Mouse (Mus musculus): Measurements from ENCODE around the gene Klhdc9. TPM values are rescaled to one million over a fixed set of nuclear protein-coding genes. Genes with fewer than 3 reads are reported as not detected.

The Klhdc9 gene
- polyA plus RNA-seq, 1 experiment from 2014 or later, result 2.8 TPM

DNA sequence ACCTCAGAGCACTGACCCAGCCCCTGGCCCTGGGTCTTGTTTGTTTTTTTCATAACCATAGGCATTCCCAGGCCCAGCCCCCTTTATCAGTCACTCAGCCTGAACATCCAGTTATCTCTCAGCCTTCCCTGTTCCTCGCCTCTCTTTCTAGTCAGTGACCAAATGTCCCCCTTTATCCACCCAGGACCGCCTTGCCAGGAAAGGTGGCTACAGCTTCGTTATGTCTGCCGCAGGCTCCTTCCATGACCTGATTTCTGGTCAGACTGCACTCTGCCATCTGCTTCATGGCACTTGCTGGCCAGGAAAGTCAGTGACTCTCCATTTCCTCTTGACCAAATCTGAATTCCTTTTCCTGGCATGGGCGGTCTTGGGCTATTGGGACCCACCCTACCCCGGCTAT lies 17.7 kb upstream of the Klhdc9 start:
- H3K4me3 ChIP-seq, result no peak overlapping the region
- no peak for ATAC-seq (ENCODE audit: low FRiP score)
- 90% methylated on average over 6 of the region's 6 CpGs for WGBS

DNA sequence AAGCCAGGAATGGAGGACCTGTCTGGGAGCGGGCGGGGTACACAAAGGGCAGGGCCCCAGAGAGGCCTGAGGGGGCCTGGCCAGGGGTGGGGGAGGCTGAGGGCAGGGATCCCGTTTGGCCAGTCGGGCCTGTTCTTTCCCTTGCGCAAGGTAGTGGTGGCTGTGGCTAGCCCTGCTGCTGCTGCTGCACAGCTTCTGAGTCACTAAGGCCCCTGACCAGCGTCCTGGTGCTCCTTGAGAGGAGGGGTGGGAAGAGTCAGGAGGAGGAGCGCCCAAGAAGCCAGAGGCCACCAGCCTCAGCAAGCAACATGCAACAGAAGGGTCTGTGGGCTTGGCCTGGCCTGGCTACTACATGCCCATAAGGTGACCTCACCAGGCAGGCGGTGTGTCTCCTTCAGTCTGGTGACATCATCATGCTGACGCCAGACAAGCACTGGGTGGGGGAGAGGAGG lies 15.1 kb upstream of the Klhdc9 start:
- H3K27ac ChIP-seq, result no peak overlapping the region
- no peak overlapping the region for H3K9ac ChIP-seq
- H3K4me3 ChIP-seq, result no peak overlapping the region
- no peaks in the 10 kb centered on the region for H3K9me3 ChIP-seq
- ATAC-seq (ENCODE audit: low FRiP score), result no peak
- H3K27me3 ChIP-seq, result 0 out of 2 replicates have a peak, but pooled peaks cover 27% of the 10 kb centered on the region
- H3K36me3 ChIP-seq, result no peaks in the 10 kb centered on the region
- H3K4me2 ChIP-seq, result no peak overlapping the region
- WGBS, result 58% methylated on average over 9 of the region's 9 CpGs
- H3K4me1 ChIP-seq (replicated peaks), result peaks cover 12% of the 10 kb centered on the region

More for the DNA sequence above, 17.7 kb upstream of the Klhdc9 start:
- Histone ChIP-seq H3K27me3 (peaks cover 21% of the 10 kb centered on the region; the same call in 1 of the 2 replicates), H3K9me3 (no peaks in the 10 kb centered on the region), H3K36me3 (no peaks in the 10 kb centered on the region), H3K27ac (no peak overlapping the region), H3K4me1 (replicated peaks) (peaks cover 12% of the 10 kb centered on the region), H3K9ac (no peak overlapping the region), H3K4me2 (no peak overlapping the region)

DNA sequence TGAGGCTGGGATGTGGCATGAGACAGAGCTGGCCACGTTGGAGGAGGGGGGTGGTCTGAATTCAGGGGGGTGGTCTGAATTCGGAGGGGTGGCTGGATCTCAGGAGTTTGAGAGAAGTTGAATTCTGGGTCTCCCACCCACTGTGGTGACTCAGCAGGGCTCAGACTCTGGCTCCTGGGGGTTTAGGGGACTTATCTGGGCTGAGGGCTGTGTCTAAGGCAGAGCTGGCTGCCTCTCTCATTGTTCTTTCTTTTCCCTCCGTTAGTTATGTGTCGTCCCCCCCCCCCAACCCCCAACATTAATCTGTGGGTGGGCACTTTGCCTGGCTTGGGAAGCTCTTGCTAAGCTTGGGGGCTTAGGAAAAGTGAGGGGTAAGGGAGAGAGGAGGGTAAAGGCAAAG lies 13.3 kb upstream of the Klhdc9 start:
- no peaks in the 10 kb centered on the region for H3K4me1 ChIP-seq (replicated peaks)
- no peak overlapping the region for H3K4me3 ChIP-seq
- no peaks in the 10 kb centered on the region for H3K9me3 ChIP-seq
- no peaks in the 10 kb centered on the region for H3K36me3 ChIP-seq
- no peak overlapping the region for H3K9ac ChIP-seq
- 6% methylated on average over 3 of the region's 4 CpGs for whole genome bisulfite sequencing
- H3K27ac ChIP-seq, result no peak overlapping the region
- H3K4me2 ChIP-seq, result no peak overlapping the region
- H3K27me3 ChIP-seq, result peaks cover 24% of the 10 kb centered on the region; the same call in 1 of the 2 replicates
- no peak for ATAC-seq (ENCODE audit: low FRiP score)

DNA sequence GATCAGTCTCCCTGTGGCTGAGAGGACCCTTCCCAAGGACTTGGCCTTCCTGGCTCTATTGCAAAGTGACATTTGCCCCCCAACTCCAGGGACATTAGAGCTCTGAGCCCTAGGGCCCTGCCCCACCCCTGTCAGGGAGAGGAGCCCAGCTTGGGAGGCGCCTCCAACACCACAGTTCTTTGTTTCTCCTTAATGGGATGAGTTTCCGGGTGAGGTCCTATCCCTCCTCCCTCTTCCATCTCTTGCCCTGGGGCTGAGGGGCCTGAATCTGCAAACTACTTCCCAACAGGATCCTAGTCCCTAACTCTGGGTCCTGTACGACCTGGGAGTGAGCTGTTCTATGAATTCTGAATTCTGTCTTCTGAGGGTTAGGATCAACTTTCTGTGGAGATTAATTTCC lies 12.3 kb upstream of the Klhdc9 start:
- Histone ChIP-seq H3K27ac (no peak overlapping the region), H3K9me3 (no peaks in the 10 kb centered on the region), H3K9ac (no peak overlapping the region), H3K4me2 (no peak overlapping the region), H3K27me3 (peaks cover 24% of the 10 kb centered on the region; the same call in 1 of the 2 replicates), H3K36me3 (no peaks in the 10 kb centered on the region), H3K4me1 (replicated peaks) (no peaks in the 10 kb centered on the region), H3K4me3 (no peak overlapping the region)
- 61% methylated on average over 3 of the region's 3 CpGs for WGBS
- ATAC-seq (ENCODE audit: low FRiP score), result no peak

DNA sequence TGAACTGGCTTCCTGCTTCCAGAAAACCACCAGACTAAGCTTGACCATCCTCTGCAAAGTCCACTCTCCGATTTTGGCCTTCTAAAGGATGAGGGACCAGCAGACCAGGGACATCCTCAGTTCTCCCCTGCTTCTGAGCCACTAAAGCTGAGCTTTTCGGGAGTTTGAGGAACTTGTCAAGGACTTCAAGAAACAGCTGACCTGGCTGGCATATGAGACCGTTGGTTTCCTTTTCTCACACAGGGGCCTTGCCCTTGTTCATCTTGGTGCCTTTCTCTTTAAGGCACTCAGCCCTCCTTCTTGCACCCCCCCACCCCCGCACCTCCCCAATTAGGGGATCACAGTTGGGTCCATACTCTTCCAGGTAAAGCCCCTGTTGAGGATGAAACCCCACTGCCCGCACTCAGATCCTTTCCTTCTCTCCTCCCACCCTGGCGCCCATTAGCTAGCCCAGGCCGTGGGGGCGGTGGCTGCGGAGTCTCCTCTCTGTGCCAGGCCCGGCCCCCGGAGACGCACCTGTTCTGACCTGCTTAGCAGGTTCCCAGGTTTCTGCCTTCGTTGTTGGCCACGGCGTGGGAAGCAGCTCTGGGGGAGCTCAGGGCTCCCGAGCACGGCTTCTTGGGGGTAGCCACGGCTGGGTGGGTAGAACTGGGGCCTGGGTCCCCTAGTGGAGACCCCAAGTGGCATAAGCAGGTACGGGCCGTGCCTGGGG lies 9.4 kb upstream of the Klhdc9 start, which contains the start of gene Nectin4:
Gene Nectin4 (plus strand): TSS at position 255 of the 712 bp plus-strand sequence.
- Histone ChIP-seq H3K36me3 (no peaks in the 10 kb centered on the region), H3K4me3 (no peak within 1 kb of the TSS), H3K27ac (no peak within 1 kb of the TSS), H3K9ac (no peak within 1 kb of the TSS), H3K4me2 (no peak within 1 kb of the TSS), H3K9me3 (no peaks in the 10 kb centered on the region), H3K4me1 (replicated peaks) (no peaks in the 10 kb centered on the region), H3K27me3 (peaks cover 24% of the 10 kb centered on the region; the same call in 1 of the 2 replicates)
- ATAC-seq (ENCODE audit: low FRiP score), result no peak
- 41% methylated on average over 20 of the region's 20 CpGs for WGBS

DNA sequence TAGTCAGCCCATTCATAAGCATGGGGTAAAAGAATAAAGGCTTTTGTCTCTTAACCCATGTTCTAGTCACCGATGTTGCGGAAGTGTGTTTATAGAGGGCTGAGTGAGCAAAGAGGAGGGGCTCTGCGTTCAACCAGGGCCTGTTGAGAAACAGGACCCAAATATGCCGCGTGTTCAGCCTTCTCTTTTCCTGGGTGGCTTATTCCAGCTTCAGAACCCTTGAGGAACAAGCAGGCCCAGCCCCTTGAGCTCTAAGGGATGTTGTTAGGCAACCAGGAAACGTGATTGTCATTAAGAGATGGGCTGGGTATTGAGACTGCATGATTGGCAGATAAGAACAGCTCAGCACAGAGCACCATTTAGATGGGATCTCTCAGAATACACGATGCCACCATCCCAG lies 5.3 kb upstream of the Klhdc9 start:
- H3K4me2 ChIP-seq, result no peak overlapping the region
- no peak overlapping the region for H3K4me3 ChIP-seq
- H3K4me1 ChIP-seq (replicated peaks), result peaks cover 7% of the 10 kb centered on the region
- 58% methylated on average over 7 of the region's 7 CpGs for WGBS
- H3K27ac ChIP-seq, result no peak overlapping the region
- no peaks in the 10 kb centered on the region for H3K36me3 ChIP-seq
- ATAC-seq (ENCODE audit: low FRiP score), result no peak
- peaks cover 10% of the 10 kb centered on the region; the same call in 1 of the 2 replicates for H3K27me3 ChIP-seq
- H3K9me3 ChIP-seq, result no peaks in the 10 kb centered on the region
- peak overlapping the region; percentile 46; the same call in 1 of the 2 replicates for H3K9ac ChIP-seq

DNA sequence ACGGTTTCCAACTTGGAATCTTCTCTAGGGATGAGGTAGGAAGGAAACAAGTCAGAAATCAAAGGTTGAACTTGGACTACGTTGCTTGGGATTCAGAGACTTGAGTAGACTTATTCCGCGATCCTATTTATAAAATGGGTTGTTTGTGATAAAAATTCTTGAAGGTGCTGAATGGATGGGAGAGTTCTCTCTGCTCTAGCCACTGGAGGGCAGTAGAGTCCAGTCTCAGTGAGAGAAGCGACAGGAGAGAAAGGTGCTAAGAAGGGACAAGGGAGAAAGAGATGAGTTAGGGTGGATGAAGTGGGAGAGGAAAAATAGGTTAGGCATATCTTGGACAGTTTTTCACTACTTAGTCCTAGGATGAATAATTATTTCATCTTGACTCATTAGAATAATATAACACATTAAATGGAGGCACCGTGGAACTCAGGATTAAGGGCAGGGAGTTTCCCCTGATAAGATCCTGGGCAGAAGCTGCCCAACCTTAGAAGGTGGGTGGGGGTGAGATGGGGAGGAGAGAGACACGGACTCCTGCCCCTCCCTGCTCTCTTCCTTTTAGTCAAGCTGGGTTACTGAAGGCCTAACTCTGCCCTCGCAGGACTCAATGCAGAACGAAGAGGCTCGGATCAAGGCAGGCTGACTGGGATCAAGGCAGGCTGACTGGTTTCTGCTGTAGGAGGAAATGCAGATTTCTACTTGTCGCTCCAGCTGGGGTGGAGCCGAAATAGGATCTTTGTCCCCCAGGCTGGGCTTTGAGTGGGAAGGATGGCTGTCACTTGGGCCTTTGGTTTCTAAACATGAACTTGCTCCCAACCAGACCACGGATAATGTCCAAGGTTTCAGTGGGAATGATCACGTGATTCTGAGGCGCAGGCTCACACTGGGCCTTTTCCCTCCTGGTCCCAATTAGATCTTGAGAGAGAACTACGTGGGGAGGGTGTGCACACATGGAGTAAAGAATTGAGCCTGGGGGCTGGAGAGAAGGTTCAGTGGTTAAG lies 807 bp upstream of the Klhdc9 start:
- Histone ChIP-seq H3K4me2 (peak overlapping the region; percentile 89), H3K27ac (peak overlapping the region; percentile 90), H3K9me3 (peaks cover 3% of the 10 kb centered on the region; the same call in 1 of the 2 replicates), H3K36me3 (peaks cover 27% of the 10 kb centered on the region), H3K9ac (peak overlapping the region; percentile 78), H3K4me1 (replicated peaks) (peaks cover 21% of the 10 kb centered on the region), H3K4me3 (peak overlapping the region; percentile 51), H3K27me3 (no peaks in the 10 kb centered on the region)
- ATAC-seq (ENCODE audit: low FRiP score), result peak; percentile 79
- WGBS, result 30% methylated on average over 16 of the region's 16 CpGs

DNA sequence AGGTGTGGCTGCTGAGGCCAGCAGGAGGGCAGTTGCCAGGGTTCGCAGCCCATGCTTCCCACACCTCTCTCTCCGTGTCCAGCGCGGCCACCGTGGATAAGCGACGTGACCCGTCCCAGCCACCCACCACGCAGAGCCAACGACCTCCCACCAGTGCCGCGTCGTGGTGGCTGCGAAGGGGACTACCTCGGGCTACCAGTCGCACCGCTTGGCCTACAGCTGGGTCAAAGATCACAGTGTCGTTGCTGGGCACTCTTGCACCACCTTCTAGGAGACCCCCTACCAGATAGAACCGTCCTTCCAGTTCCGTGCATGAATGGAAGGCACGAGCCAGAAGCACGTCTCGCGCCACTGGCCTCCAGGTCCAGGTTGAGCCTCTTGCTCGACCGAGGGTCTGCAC lies 345 bp downstream of the Klhdc9 start:
- Histone ChIP-seq H3K9me3 (peaks cover 3% of the 10 kb centered on the region; the same call in 1 of the 2 replicates), H3K4me3 (peak overlapping the region; percentile 51), H3K9ac (peak overlapping the region; percentile 78), H3K36me3 (peaks cover 28% of the 10 kb centered on the region), H3K27ac (peak overlapping the region; percentile 90), H3K4me1 (replicated peaks) (peaks cover 21% of the 10 kb centered on the region), H3K4me2 (peak overlapping the region; percentile 89), H3K27me3 (no peaks in the 10 kb centered on the region)
- no peak for ATAC-seq (ENCODE audit: low FRiP score)
- 4% methylated on average over 26 of the region's 26 CpGs for WGBS

DNA sequence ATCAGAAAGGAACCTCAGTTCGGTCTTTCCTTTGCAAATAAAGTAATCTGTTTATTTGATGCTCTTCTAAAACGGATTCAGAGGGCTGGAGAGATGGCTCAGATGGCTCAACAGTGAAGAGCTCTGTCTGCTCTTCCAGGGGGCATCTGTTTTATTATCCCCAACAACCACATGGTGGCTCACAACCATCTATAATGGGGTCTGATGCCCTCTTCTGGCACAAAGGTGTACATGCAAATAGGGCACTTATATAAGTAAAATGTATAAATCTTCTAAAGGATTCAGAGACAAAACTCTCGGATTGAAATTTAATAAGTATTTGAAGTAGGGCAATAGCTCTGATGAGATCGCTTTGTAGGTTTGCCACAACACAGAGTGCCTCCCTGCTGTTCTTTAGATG lies 2.2 kb downstream of the Klhdc9 start:
- H3K27me3 ChIP-seq, result no peaks in the 10 kb centered on the region
- no peak for ATAC-seq (ENCODE audit: low FRiP score)

DNA sequence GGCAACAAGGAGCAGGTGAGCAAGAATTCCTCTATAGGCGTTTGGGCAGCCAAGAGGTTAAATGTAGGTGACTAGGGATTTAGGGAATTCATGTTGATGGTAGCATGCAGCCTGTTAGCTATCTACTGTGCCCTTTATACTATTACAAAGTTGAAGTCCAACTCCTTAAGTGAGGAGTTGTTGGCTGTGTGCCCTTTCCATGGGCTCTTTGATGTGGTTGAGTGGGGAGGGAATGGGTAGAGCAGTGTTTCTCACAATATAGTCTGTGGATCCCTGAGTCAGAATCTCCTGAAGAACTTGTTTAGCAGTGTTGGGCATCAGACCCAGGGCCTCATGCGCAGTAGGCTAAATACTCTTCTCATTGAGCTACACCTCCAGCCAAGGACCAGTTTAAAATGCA lies 3.8 kb downstream of the Klhdc9 start:
- Histone ChIP-seq H3K4me3 (no peak overlapping the region), H3K36me3 (peaks cover 28% of the 10 kb centered on the region), H3K4me1 (replicated peaks) (peaks cover 19% of the 10 kb centered on the region), H3K9ac (no peak overlapping the region), H3K27ac (no peak overlapping the region), H3K9me3 (peaks cover 3% of the 10 kb centered on the region; the same call in 1 of the 2 replicates), H3K4me2 (no peak overlapping the region), H3K27me3 (no peaks in the 10 kb centered on the region)
- ATAC-seq (ENCODE audit: low FRiP score), result no peak
- 89% methylated on average over 2 of the region's 2 CpGs for WGBS

More for the DNA sequence above, 2.2 kb downstream of the Klhdc9 start:
- Histone ChIP-seq H3K27ac (no peak overlapping the region), H3K4me2 (no peak overlapping the region), H3K4me3 (no peak overlapping the region), H3K9ac (no peak overlapping the region), H3K9me3 (peaks cover 3% of the 10 kb centered on the region; the same call in 1 of the 2 replicates), H3K36me3 (peaks cover 28% of the 10 kb centered on the region), H3K4me1 (replicated peaks) (peaks cover 21% of the 10 kb centered on the region)
- 78% methylated on average over 4 of the region's 4 CpGs for WGBS

DNA sequence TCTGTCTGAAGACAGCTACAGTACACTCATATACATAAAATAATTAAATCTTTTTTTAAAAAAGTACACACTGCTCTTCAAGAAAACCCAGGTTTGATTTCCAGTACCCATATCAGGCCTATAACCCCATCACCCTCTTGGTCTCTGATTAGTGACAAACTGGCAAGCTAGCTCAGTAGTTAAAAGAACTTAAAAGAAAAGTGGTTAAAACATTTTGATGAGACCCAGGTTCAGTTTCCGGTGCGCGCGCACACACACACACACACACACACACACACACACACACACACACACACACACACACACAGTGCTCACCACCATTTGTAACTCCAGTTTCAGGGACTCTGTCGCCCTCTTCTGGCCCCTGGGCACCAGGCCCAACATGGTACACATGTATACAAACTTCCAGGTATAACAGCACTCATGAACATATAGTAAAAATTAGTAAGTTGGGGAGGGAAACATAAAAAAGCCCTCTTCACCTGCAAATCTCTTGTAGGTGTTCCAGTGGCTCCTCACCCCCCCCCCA lies 4.7 kb downstream of the Klhdc9 start:
- Histone ChIP-seq H3K27me3 (no peaks in the 10 kb centered on the region), H3K4me2 (no peak overlapping the region), H3K4me1 (replicated peaks) (peaks cover 13% of the 10 kb centered on the region), H3K9me3 (peaks cover 3% of the 10 kb centered on the region; the same call in 1 of the 2 replicates), H3K36me3 (peaks cover 28% of the 10 kb centered on the region), H3K27ac (no peak overlapping the region), H3K4me3 (no peak overlapping the region), H3K9ac (no peak overlapping the region)
- 81% methylated on average over 5 of the region's 5 CpGs for WGBS
- ATAC-seq (ENCODE audit: low FRiP score), result no peak

DNA sequence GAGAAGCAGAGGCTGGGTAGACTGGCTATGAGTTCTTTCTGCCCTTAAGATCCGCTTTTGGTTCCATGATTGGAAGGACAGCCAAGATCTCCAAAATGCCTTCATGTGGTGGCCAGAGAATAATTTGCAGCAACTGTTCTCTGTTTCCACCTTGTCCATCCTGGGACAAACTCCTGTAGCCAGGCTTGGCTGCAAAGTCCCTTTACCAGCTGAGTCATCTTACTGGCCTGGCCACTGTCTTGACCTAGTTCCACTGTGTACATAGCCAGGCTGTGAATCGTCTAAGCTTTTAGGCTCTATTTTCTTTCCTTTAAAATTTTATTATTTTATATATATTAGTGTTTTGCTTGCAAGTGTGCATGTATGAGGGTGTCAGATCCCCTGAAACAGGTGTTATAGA lies 11.4 kb downstream of the Klhdc9 start:
- no peak overlapping the region for H3K4me2 ChIP-seq
- H3K27ac ChIP-seq, result no peak overlapping the region
- H3K9ac ChIP-seq, result no peak overlapping the region
- peaks cover 5% of the 10 kb centered on the region; the same call in 1 of the 2 replicates for H3K9me3 ChIP-seq
- H3K4me1 ChIP-seq (replicated peaks), result peaks cover 34% of the 10 kb centered on the region
- no peak overlapping the region for H3K4me3 ChIP-seq
- 95% methylated on average over 2 of the region's 2 CpGs for WGBS
- no peak for ATAC-seq (ENCODE audit: low FRiP score)
- H3K27me3 ChIP-seq, result no peaks in the 10 kb centered on the region
- H3K36me3 ChIP-seq, result 0 out of 2 replicates have a peak, but pooled peaks cover 3% of the 10 kb centered on the region

Measured in hindbrain, embryonic 13.5 days (tissue).